Mouse (Mus musculus) kidney, adult 2 months (tissue): ENCODE measurements around the gene Nrap. TPM values are rescaled to one million over a fixed set of nuclear protein-coding genes. Genes with fewer than 3 reads are reported as not detected.

Source experiments
- DNase-seq: peaks from one replicate; pipeline ENCODE4 v3.0.0; 2021
- H3K27ac ChIP-seq: fragments of 200-500 bp; 2 replicates; pipeline ENCODE4 v1.5.1; 2012; ENCODE audit warnings: low read depth, low read length, control low read depth, inconsistent platforms; ENCODE audit not compliant: insufficient read depth
- H3K27me3 ChIP-seq: fragments of 200-500 bp; replicated peaks from 2 replicates; pipeline ENCODE4 v1.6.1; 2012; ENCODE audit warnings: mild to moderate bottlenecking, moderate library complexity, low read length, inconsistent platforms; ENCODE audit not compliant: control insufficient read depth, insufficient read depth
- H3K36me3 ChIP-seq: fragments of 200-500 bp; 2 replicates; pipeline ENCODE4 v1.6.1; 2012; ENCODE audit warnings: mild to moderate bottlenecking, moderate library complexity, low read length, inconsistent platforms; ENCODE audit not compliant: control insufficient read depth, insufficient read depth
- H3K4me1 ChIP-seq: fragments of 200-500 bp; 2 replicates; pipeline ENCODE4 v1.6.1; 2011; ENCODE audit warnings: low read length; ENCODE audit not compliant: control insufficient read depth, insufficient read depth
- H3K4me3 ChIP-seq: fragments of 200-500 bp; 2 replicates; pipeline ENCODE4 v1.5.1; 2011; ENCODE audit warnings: mild to moderate bottlenecking, low read depth, low read length, control low read depth; ENCODE audit not compliant: insufficient read depth
- CTCF ChIP-seq: fragments of 200-500 bp; conservative IDR thresholded peaks from 2 replicates; pipeline ENCODE4 v1.5.1; 2011; ENCODE audit warnings: low read depth, mild to moderate bottlenecking, control low read depth, low read length, moderate library complexity, mixed read lengths; ENCODE audit not compliant: insufficient read depth, insufficient read length
- POLR2A ChIP-seq: fragments of 200-500 bp; IDR thresholded peaks from one replicate; pipeline ENCODE4 v1.6.1; 2011; ENCODE audit warnings: low read depth, low read length, control low read depth
- WGBS: fragments of 180-500 bp; shearing (Covaris S2); methylation state at CpG from one replicate; pipeline ENCODE4 v1.1.7; 2018; 5-methylcytosine and 5-hydroxymethylcytosine counted together
- polyA plus RNA-seq: library from polyadenylated mRNA; depleted of rRNA; stranded (reverse); fragments of >200 nt; gene quantifications from 2 replicates; pipeline ENCODE4 v1.2.3, GENCODE M21; 2012

The Nrap gene
- polyA plus RNA-seq, 1 experiment = 5.0 TPM

DNA sequence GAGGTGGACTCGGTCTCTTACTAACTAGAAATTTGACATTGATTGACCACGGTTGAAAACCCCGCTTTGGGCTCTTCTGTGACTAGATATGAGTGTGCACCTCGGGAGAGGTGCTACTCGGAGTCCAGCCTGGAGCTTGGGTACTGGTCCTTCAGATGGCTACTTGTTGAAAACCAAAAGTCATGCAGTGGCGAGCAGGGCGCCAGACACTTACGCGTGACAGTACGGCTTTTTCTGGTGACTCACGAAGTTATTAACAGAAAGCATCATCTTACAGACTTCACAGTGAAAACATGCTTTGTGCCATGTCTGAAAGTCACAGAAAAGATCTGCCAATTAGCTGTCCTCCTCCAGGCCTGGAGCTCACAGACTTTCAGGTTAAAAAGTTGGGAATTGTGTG, 661 bp downstream of the Nrap start:
- 93% methylated on average over 11 of the region's 11 CpGs for WGBS
- Histone ChIP-seq H3K36me3 (no peaks in the 10 kb centered on the region), H3K27me3 (no peaks in the 10 kb centered on the region), H3K4me1 (no peaks in the 10 kb centered on the region), H3K4me3 (no peak overlapping the region), H3K27ac (no peak overlapping the region)
- TF ChIP-seq CTCF (no peak), POLR2A (no peak)
- DNase-seq = no peak

DNA sequence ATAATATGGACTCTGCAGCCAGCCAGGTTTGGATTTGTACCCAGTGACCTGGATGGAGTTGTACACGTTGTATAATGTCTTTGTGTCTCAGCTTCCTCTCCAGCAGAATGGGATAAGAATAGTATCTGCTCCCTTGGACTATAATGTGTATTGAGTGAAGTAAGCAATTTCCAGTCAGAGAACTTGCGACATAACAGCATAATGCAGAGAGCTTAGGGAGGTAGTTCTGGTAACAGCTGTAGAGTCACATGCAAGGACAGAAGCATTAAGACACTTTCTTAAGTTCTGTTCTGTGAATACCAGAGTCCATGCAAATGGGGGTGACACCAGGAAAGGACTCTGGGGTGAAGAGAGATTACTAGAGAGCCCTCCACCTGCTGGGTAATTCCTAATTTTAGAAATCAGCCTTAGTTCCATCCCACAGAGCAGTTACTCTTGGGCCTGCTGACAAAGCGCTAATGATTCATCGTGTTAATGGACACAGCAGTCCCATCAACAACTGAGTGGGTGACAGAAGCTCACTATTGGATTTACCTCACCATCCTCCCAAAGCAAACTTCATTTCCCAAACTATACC, 2.0 kb downstream of the Nrap start:
- H3K4me1 ChIP-seq = no peaks in the 10 kb centered on the region
- H3K27me3 ChIP-seq = no peaks in the 10 kb centered on the region
- no peak overlapping the region for H3K27ac ChIP-seq
- 79% methylated on average over 4 of the region's 4 CpGs for WGBS
- no peak for TF ChIP-seq POLR2A
- TF ChIP-seq CTCF = no peak
- no peak for DNase-seq
- H3K4me3 ChIP-seq = no peak overlapping the region
- no peaks in the 10 kb centered on the region for H3K36me3 ChIP-seq

DNA sequence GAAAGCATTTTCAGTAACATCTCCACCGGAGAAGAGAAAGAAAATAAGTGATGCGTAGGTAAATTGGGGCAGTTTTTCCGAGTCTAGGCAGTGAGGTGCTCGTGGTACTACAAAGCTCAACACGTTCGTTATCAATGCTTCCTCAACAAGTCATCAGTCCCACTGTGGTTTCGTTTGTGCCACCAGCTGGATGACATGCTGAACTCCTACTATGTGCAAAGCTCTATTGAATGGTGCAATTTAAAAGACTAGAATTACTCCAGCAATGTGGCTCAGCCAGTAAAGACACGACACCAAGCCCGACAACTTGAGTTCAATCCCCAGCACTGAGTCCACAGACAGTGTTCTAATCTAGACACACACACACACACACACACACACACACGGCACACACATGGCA, 3.7 kb downstream of the Nrap start:
- no peaks in the 10 kb centered on the region for H3K27me3 ChIP-seq
- TF ChIP-seq CTCF = no peak
- TF ChIP-seq POLR2A = no peak
- H3K27ac ChIP-seq = no peak overlapping the region
- no peaks in the 10 kb centered on the region for H3K4me1 ChIP-seq
- H3K4me3 ChIP-seq = no peak overlapping the region
- no peak for DNase-seq
- 93% methylated on average over 10 of the region's 10 CpGs for WGBS
- H3K36me3 ChIP-seq = no peaks in the 10 kb centered on the region

DNA sequence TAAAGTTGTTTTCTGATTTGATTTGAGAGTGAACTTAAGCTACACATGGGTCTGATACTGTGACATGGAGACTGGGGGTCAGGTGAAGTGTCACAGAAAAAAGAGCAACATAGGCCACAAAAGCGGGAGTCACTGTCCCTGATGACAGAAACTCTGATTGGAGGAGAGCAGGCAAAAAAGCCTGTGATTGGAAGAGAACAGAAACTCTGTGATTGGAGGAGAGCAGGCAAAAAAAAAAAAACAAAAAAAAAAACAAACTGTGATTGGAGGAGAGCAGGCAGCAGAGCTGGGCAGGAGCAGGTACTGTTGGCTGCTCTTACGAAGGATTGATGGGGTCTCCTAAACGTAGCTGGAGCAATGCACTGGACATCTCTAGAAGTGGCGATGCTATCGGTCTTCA, 4.3 kb downstream of the Nrap start:
- 85% methylated on average over 5 of the region's 5 CpGs for WGBS
- TF ChIP-seq CTCF = no peak
- TF ChIP-seq POLR2A = no peak
- no peak overlapping the region for H3K27ac ChIP-seq

DNA sequence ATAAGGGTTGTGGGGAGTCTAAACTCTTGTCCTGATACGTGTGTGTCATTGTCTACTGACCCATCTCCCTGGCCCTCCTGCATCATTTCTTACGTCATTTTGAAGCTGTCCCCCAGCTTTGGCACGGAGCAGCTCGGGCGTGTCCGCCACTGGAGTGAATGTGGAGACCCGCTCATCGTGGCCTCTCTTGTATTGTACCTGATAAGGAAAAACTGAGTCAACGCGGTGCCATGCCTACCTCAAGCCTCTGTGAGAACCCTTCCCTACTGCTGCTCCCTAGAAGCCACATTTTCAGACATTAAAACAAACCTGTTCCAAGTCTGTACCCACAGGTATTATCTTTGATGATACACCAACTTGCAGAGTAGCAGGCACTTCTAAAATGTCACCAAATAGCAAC, 8.4 kb downstream of the Nrap start:
- H3K4me3 ChIP-seq = no peak overlapping the region
- 93% methylated on average over 10 of the region's 10 CpGs for WGBS

More for the DNA sequence above, 4.3 kb downstream of the Nrap start:
- H3K36me3 ChIP-seq = no peaks in the 10 kb centered on the region
- no peaks in the 10 kb centered on the region for H3K27me3 ChIP-seq
- H3K4me3 ChIP-seq = no peak overlapping the region
- no peak for DNase-seq
- H3K4me1 ChIP-seq = no peaks in the 10 kb centered on the region

DNA sequence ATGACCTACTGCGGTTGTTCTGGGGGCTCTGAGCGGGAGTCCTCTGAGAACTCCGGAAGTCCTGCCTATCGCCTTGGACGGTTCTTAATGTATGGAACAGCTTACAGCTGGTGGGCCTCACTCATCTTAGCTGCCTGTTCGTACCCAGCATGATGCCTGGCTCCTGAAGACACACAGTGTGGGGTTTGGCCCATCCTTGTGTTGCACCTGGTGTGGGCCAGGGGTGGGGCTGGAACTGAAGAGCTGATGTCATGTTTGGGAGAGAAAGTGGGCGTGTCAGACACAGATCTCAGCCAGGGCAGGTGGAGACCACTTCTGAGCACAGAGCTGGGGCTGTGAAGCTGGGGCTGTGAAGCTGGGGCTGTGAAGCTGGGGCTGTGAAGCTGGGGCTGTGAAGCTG, 9.5 kb downstream of the Nrap start:
- Histone ChIP-seq H3K27ac (no peak overlapping the region), H3K27me3 (no peaks in the 10 kb centered on the region), H3K36me3 (no peaks in the 10 kb centered on the region), H3K4me1 (no peaks in the 10 kb centered on the region), H3K4me3 (no peak overlapping the region)
- WGBS = 89% methylated on average over 7 of the region's 7 CpGs
- no peak for DNase-seq
- no peak for TF ChIP-seq CTCF
- no peak for TF ChIP-seq POLR2A

More for the DNA sequence above, 8.4 kb downstream of the Nrap start:
- DNase-seq = no peak
- TF ChIP-seq CTCF (no peak), POLR2A (no peak)
- no peaks in the 10 kb centered on the region for H3K4me1 ChIP-seq
- no peak overlapping the region for H3K27ac ChIP-seq
- H3K27me3 ChIP-seq = no peaks in the 10 kb centered on the region
- no peaks in the 10 kb centered on the region for H3K36me3 ChIP-seq

DNA sequence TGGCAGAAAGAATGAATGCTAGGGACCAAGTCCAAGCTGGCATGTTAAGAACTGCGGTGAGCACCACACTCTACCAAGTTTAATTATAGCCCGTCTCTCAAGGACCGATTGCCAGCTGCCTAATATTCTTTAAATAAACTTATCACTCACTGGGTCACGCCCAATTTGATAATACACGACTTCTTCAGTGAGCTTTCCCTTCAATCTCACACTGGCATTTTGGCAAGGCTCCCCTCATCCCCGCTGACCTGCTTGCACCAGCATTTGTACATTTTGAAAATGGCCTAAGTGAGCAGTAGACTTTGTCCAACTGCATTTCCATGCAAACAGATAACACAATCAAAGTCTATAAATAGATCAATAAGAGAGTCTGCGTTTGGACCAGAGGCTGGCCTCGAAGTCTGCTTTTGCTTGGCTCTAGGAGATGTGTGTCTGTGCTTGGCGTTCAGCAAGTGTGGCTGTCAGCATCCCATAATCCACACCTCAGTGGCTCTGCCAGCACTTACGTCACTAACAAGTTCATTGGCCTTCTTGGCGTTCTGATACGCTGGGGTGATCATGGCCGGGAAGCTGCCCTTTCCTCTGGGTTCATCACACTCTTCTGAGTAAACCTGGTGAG, 11.2 kb downstream of the Nrap start:
- DNase-seq = no peak
- no peak overlapping the region for H3K27ac ChIP-seq
- TF ChIP-seq CTCF (no peak), POLR2A (no peak)
- H3K4me1 ChIP-seq = no peaks in the 10 kb centered on the region
- H3K36me3 ChIP-seq = no peaks in the 10 kb centered on the region
- no peaks in the 10 kb centered on the region for H3K27me3 ChIP-seq
- H3K4me3 ChIP-seq = no peak overlapping the region
- WGBS = 73% methylated on average over 13 of the region's 13 CpGs
